Mouse (Mus musculus): ENCODE measurements around the gene Mzt1. TPM values are rescaled to one million over a fixed set of nuclear protein-coding genes. Genes with fewer than 3 reads are reported as not detected.

Gene Mzt1
- 9.7 and 12.8 TPM in 2 replicates for polyA plus RNA-seq (2012; ENCODE audit: low replicate concordance)

GRCm38 (mm10) chr14:99046031-99046781 lies at the start of gene Mzt1, which contains the start of gene Bora:
Gene Mzt1, minus strand, starts transcription at chr14:99046134.
Gene Bora, plus strand, starts transcription at chr14:99046222.

GRCm38 (mm10) chr14:98994218-98994617 lies 51.7 kb downstream of the Mzt1 start, which contains the start of gene Rpl36a-ps1:
Gene Rpl36a-ps1, minus strand, starts transcription at chr14:98994318.

Other genes with a start within 250 kb of the Mzt1 start
- not detected in 2 replicates for gene Rpl36a-ps1, start 51.8 kb downstream of the Mzt1 start, polyA plus RNA-seq (2012; ENCODE audit: low replicate concordance)
- 1.2 and 3.7 TPM in 2 replicates for gene Bora, start 88 bp upstream of the Mzt1 start, polyA plus RNA-seq (2012; ENCODE audit: low replicate concordance)
- gene Pibf1, start 53.3 kb upstream of the Mzt1 start, polyA plus RNA-seq (2012; ENCODE audit: low replicate concordance): 0.52 and 1.1 TPM in 2 replicates
- 5.1 and 8.0 TPM in 2 replicates for gene Dis3, start 53.6 kb upstream of the Mzt1 start, polyA plus RNA-seq (2012; ENCODE audit: low replicate concordance)